Mouse (Mus musculus): Measurements from ENCODE around the gene G3bp2. TPM values are rescaled to one million over a fixed set of nuclear protein-coding genes. Genes with fewer than 3 reads are reported as not detected.
"Not testable (repeated sequence)": the region's sequence is repeated elsewhere in the genome, so short reads cannot be mapped to it uniquely, and the experiment has no call there.

G3bp2 gene
- polyA plus RNA-seq (2012), result 1.2 and 1.3 TPM in 2 replicates

GRCm38 (mm10) chr5:92083417-92084038 is at the start of gene G3bp2:
G3bp2 (minus strand) TSS chr5:92083719.
- Histone ChIP-seq H3K4me1 (ENCODE audit: control insufficient read depth) (peaks cover 59% of the 10 kb centered on the region), H3K9me3 (ENCODE audit: control insufficient read depth, low read length) (no peaks in the 10 kb centered on the region), H3K27me3 (ENCODE audit: control insufficient read depth) (no peaks in the 10 kb centered on the region), H3K4me3 (replicated peaks) (peak within 1 kb of the TSS; percentile 87), H3K36me3 (ENCODE audit: control insufficient read depth) (no peaks in the 10 kb centered on the region; the same call in 1 of the 2 replicates)
- TF ChIP-seq TAL1 (IDR thresholded peaks at IDR 0.05; ENCODE audit: low read length) (no peak), GATA1 (IDR thresholded peaks at IDR 0.05; ENCODE audit: low read length) (no peak)

DNA sequence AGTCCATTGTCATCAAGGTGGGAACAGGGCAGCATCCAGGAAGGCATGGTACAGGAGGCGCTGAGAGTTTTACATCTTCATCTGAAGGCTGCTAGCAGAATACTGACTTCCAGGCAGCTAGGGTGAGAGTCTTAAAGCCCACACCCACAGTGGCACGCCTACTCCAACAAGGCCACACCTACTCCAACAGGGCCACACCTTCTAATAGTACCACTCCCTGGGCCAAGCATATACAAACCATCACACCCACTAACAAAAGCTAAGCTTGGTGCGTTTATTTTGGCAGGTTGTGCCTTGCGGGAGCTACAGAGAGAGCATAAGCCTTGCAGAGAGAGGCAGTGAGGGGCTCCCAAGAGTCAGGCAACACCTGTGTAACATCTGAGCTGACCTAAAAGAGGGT is 49.5 kb upstream of the G3bp2 start:
- not testable (repeated sequence) for H3K27me3 ChIP-seq (ENCODE audit: control insufficient read depth)
- peak overlapping the region; percentile 63 for H3K4me3 ChIP-seq (replicated peaks)
- H3K9me3 ChIP-seq (ENCODE audit: control insufficient read depth, low read length), result peaks cover 11% of the 10 kb centered on the region
- peaks cover 55% of the 10 kb centered on the region for H3K36me3 ChIP-seq (ENCODE audit: control insufficient read depth)
- H3K4me1 ChIP-seq (ENCODE audit: control insufficient read depth), result peaks cover 83% of the 10 kb centered on the region

- peaks cover 64% of the 10 kb centered on the region for H3K36me3 ChIP-seq (ENCODE audit: control insufficient read depth)
- H3K9me3 ChIP-seq (ENCODE audit: control insufficient read depth, low read length), result peaks cover 11% of the 10 kb centered on the region
- peak overlapping the region; percentile 63 for H3K4me3 ChIP-seq (replicated peaks)
- no peak for TF ChIP-seq TAL1 (IDR thresholded peaks at IDR 0.05; ENCODE audit: low read length)
- no peak for TF ChIP-seq GATA1 (IDR thresholded peaks at IDR 0.05; ENCODE audit: low read length)
- H3K27me3 ChIP-seq (ENCODE audit: control insufficient read depth), result no peaks in the 10 kb centered on the region; the same call in 1 of the 2 replicates
- H3K4me1 ChIP-seq (ENCODE audit: control insufficient read depth), result peaks cover 88% of the 10 kb centered on the region
Measured at GRCm38 (mm10) chr5:92132127-92132526, 48.6 kb upstream of the G3bp2 start.

DNA sequence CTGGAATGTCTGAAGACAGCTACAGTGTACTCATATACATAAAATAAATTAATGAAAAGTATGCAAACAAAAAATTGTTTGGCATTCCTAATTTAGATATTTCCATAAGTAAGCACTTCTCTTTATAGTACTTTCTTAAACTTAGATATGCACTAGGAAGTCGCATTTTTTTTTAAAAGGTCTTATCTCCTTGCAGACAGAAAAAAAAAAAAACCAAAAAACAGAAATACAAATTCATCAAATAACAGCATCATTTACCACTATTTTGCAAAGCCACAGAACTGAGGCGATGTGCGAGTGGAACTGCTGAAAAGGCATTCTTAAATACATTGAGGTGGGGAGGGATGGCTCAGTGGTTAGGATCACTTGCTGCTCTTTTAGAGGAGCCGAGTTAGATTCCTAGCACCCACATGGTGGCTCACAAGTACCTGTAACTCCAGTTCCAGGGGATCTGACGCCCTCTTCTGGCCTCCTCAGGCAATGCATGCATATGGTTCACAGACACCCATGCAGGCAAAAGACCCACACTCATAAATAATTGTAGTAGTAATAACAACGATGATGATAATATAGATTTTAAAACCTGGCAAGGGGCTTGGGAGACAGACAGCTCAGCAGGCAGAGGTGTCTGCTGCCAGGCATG is 46.6 kb upstream of the G3bp2 start:
- no peaks in the 10 kb centered on the region for H3K27me3 ChIP-seq (ENCODE audit: control insufficient read depth)
- H3K36me3 ChIP-seq (ENCODE audit: control insufficient read depth), result peaks cover 76% of the 10 kb centered on the region
- TF ChIP-seq TAL1 (IDR thresholded peaks at IDR 0.05; ENCODE audit: low read length) (no peak), GATA1 (IDR thresholded peaks at IDR 0.05; ENCODE audit: low read length) (no peak)
- peaks cover 80% of the 10 kb centered on the region for H3K4me1 ChIP-seq (ENCODE audit: control insufficient read depth)
- peaks cover 11% of the 10 kb centered on the region for H3K9me3 ChIP-seq (ENCODE audit: control insufficient read depth, low read length)
- H3K4me3 ChIP-seq (replicated peaks), result no peak overlapping the region

- Histone ChIP-seq H3K27me3 (ENCODE audit: control insufficient read depth) (no peaks in the 10 kb centered on the region), H3K4me3 (replicated peaks) (peak overlapping the region; percentile 74), H3K36me3 (ENCODE audit: control insufficient read depth) (peaks cover 82% of the 10 kb centered on the region), H3K4me1 (ENCODE audit: control insufficient read depth) (peaks cover 75% of the 10 kb centered on the region), H3K9me3 (ENCODE audit: control insufficient read depth, low read length) (peaks cover 11% of the 10 kb centered on the region)
- TF ChIP-seq TAL1 (IDR thresholded peaks at IDR 0.05; ENCODE audit: low read length) (no peak), GATA1 (IDR thresholded peaks at IDR 0.05; ENCODE audit: low read length) (no peak)
Measured at GRCm38 (mm10) chr5:92129321-92129768, 45.8 kb upstream of the G3bp2 start.

- Histone ChIP-seq H3K9me3 (ENCODE audit: control insufficient read depth, low read length) (peaks cover 11% of the 10 kb centered on the region), H3K4me3 (replicated peaks) (peak overlapping the region; percentile 74), H3K36me3 (ENCODE audit: control insufficient read depth) (peaks cover 86% of the 10 kb centered on the region), H3K4me1 (ENCODE audit: control insufficient read depth) (peaks cover 69% of the 10 kb centered on the region), H3K27me3 (ENCODE audit: control insufficient read depth) (no peaks in the 10 kb centered on the region)
- TF ChIP-seq TAL1 (IDR thresholded peaks at IDR 0.05; ENCODE audit: low read length), result no peak
- TF ChIP-seq GATA1 (IDR thresholded peaks at IDR 0.05; ENCODE audit: low read length), result peak; percentile 21; the same call in 1 of the 2 replicates
Measured at GRCm38 (mm10) chr5:92128570-92128969, 45.1 kb upstream of the G3bp2 start.

- no peak for TF ChIP-seq TAL1 (IDR thresholded peaks at IDR 0.05; ENCODE audit: low read length)
- no peak for TF ChIP-seq GATA1 (IDR thresholded peaks at IDR 0.05; ENCODE audit: low read length)
- peaks cover 14% of the 10 kb centered on the region for H3K9me3 ChIP-seq (ENCODE audit: control insufficient read depth, low read length)
- peaks cover 82% of the 10 kb centered on the region for H3K36me3 ChIP-seq (ENCODE audit: control insufficient read depth)
- H3K27me3 ChIP-seq (ENCODE audit: control insufficient read depth), result no peaks in the 10 kb centered on the region
- peaks cover 61% of the 10 kb centered on the region for H3K4me1 ChIP-seq (ENCODE audit: control insufficient read depth)
- H3K4me3 ChIP-seq (replicated peaks), result peak overlapping the region; percentile 74
Measured at GRCm38 (mm10) chr5:92127751-92128150, 44.2 kb upstream of the G3bp2 start.

DNA sequence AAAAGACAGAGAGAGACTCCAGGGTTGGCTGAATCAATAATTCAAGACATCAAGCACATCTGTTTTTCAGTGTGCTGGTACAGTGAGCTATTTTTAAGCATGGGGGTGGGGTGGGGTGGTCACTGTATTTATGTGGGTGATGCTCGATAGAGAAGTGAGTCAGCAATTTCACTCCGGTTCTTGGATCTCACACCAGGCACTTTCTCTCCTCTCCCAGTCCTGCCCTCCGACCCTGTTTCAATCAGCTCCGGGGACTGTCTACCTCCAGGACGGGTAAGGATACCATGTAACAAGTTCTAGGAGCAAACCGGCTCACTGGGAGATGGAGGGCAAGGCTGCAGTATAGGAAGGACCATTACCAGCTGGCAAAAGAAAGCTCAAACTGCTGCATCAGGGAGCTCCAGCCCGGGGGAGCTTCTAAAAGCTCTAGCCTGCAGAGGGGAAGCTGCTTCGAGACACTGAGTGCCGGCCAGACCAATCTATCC is 43.7 kb upstream of the G3bp2 start:
- Histone ChIP-seq H3K36me3 (ENCODE audit: control insufficient read depth) (peaks cover 85% of the 10 kb centered on the region), H3K27me3 (ENCODE audit: control insufficient read depth) (no peaks in the 10 kb centered on the region), H3K4me1 (ENCODE audit: control insufficient read depth) (peaks cover 56% of the 10 kb centered on the region), H3K9me3 (ENCODE audit: control insufficient read depth, low read length) (peaks cover 17% of the 10 kb centered on the region), H3K4me3 (replicated peaks) (peak overlapping the region; percentile 74)
- TF ChIP-seq TAL1 (IDR thresholded peaks at IDR 0.05; ENCODE audit: low read length), result no peak
- TF ChIP-seq GATA1 (IDR thresholded peaks at IDR 0.05; ENCODE audit: low read length), result no peak

DNA sequence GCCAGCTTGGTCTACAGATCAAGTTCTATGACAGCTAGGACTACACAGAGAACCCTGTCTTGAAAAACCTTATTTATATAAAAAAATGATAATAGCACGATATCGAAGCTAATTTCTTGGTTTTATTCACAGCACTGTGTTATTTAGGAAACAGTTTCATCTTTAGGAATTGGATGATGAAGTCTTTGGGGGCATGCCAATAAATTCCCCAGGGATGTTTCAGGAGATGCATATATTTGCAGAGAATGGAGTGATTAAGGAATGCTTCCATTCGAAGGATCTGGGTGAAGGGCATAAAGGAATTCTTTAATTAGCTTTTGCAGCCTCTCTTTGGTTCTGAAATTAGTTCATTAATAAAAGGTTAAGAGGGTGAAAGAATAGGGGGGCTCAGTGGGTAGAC is 41.9 kb upstream of the G3bp2 start:
- peaks cover 72% of the 10 kb centered on the region for H3K36me3 ChIP-seq (ENCODE audit: control insufficient read depth)
- no peak overlapping the region for H3K4me3 ChIP-seq (replicated peaks)
- H3K4me1 ChIP-seq (ENCODE audit: control insufficient read depth), result peaks cover 43% of the 10 kb centered on the region
- H3K9me3 ChIP-seq (ENCODE audit: control insufficient read depth, low read length), result peaks cover 9% of the 10 kb centered on the region
- TF ChIP-seq GATA1 (IDR thresholded peaks at IDR 0.05; ENCODE audit: low read length), result no peak
- no peak for TF ChIP-seq TAL1 (IDR thresholded peaks at IDR 0.05; ENCODE audit: low read length)
- no peaks in the 10 kb centered on the region for H3K27me3 ChIP-seq (ENCODE audit: control insufficient read depth)
